Mouse (Mus musculus): Measurements from ENCODE around the gene Smc6. TPM values are rescaled to one million over a fixed set of nuclear protein-coding genes. Genes with fewer than 3 reads are reported as not detected.

The Smc6 gene
- 10 to 100 TPM; 25.4 to 31.7 TPM for total RNA-seq (2021)
- long read RNA-seq, experiment 1, full-length matches to known transcripts: 17 of 27 reads
- long read RNA-seq, experiment 1, partial matches to known transcripts: 1 of 27 reads
- long read RNA-seq, experiment 1, other reads (novel, unspliced or antisense): 9 of 27 reads
- long read RNA-seq, experiment 2, full-length matches to known transcripts: 27 of 52 reads
- long read RNA-seq, experiment 2, partial matches to known transcripts: 12 of 52 reads
- long read RNA-seq, experiment 2, other reads (novel, unspliced or antisense): 13 of 52 reads

DNA sequence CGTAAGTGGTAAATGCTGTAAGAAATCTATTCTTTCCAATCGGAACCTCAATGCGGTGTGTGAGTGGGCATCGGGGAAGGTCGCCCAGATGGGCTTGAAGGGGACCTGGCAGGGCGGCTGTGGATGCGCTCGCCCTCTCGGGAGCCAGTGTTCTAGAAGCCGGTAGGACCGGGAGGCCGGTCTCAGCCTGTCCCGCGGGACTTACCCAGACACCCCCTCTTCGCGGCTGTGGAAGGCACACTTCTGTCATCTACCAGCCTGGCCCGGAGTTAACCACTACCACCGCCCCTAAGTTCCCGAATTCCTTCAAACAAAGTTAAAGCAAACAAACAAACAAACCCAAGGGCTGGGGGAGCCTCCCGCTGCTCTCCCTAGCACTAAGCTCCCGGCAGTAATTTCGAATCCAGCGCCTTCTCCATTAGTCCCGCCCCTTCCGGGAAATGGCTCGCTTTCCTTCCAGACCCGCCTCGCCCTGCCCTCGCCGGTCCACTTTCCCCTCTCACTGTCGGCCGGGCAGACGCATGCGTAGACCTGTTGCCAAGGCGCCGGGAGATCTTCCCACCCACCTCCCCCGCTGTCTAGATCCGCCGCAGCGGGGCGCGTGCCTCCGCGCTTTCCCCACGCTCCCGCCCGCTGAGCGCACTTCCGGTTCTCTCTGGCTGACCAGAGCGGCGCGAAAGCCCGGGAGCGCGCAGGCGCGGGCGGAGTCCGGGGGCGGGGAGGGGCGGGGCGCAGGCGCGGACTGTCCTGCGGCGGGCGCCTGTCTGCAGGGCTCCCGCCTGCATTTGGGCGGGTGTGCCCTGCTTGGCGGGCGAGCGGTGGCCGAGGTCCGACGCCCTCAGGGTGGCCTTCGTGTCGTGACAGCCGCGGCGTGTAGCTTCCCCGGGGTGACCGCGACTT lies at the start of gene Smc6, which contains the start of gene Gen1:
Smc6 (plus strand) TSS at position 505 of the 900 bp plus-strand sequence.
Gen1 (minus strand) TSS at position 420 of the 900 bp plus-strand sequence.
- DNase-seq: peak; percentile 95

DNA sequence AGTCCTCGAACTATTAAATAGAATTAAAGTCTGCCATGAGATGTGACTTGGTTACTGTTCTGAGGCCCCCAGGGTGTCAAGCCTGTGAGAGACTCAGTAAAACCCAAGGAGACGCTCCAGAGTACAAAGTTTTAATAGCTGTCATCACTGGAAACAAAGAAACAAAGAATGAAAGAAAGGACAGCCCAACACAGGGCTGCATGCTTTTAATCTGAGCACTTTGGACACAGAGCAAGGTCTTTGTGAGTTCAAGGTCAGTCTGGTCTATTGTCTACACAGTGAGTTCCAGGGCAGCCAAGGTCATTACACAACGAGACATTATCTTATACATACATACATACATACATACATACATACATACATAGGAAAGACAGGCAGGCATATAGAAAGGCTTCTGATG lies 49.2 kb upstream of the Smc6 start:
- no peak for DNase-seq

DNA sequence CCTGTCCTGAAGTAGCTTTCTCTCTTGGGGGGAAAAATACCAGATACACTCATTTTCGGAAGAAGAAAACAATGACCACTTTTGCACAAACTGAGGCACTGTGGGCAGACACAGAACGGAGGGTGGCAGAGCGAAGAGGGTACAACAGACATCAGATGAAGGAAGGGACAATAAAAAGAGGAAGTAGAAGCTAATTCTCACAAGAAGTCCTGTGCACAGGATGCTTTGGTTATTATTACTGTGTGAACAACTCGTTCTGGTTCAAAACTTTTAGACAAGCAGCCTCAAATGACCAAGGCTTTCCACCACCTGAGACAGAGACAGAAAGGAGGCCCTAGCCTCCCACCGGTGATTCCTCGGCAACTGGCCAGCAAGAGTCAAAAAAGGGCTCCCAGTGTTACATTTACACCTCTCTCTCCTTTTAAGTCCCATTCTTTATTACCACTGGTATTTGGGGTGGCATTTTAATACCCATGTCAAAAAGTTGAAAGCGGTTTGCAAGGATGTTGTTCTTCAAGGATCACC lies 47.9 kb upstream of the Smc6 start:
- DNase-seq: no peak

DNA sequence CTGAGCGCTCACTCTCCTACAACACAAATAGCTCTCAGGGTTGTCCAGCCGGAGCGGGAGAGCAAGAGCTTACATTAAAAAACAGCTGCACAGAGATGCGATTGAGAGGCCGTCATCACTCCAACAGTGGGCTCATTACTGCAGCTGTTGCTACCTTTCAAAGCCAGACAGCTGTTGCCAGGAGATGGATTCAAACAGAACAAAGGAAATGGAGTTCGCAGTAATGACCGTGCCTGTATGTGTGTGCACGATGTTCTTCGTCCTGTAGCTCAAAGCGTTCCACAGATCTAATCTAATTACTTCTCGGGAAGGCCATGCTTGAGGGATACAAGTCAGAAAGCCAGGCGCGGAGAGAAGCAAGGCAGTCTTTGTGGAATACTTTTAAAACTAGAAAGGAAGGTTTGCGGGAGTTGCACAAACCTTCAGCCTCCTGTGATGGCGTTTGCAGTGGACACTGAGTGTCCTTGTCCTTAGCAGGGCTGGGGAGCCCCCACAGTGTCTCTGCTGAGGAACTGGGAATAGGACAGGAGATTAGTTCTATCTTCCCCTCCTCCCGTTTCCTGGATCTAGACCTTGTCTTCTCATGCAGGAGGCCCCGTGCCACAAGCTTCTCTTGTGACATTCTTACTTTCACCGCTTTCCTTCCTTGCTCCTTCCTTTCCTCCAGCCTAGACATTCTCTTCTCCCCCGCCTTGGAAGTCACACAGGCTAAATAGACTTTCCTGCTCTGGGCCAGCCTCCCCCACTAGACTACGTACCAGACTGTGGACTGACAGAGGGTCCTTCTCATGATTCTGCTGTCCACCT lies 44.0 kb upstream of the Smc6 start:
- DNase-seq: peak; percentile 38

DNA sequence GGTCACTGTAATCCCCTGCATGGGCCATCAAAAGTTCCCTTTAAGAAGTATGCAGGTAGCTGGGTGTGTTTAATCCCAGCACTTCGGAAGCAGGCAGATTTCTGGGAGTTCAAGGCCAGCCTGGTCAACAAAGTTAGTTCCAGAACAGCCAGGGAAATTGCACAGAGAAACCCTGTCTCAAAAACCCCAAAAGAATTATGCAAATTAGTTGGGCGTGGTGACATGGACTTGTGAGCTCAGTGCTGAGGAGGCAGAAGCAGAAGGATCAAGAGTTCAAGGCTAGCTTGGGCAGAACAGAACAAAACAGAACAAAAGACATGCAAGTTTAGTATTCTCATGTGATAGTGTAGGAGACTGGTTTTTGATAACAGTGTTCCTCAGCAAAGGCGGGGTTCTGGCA lies 43.1 kb upstream of the Smc6 start:
- no peak for DNase-seq

DNA sequence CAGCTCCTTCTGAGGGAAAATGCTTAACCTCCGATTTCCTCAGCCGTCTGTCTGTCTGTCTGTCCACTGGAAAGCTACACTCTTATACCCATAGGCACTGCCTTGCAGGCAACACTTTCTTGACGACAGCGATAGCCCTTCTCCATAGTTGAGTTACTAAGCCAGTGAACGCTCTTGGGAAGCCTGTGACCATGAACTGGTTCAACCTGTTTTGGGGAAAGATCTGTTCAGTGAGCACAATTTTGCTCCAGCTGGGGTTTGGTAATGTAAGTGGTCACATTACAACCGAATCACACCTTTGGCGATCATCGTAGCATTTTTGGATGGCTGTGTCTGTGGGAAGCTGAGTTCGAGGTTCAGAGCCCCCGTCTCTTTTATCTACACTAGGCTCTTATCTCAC lies 42.6 kb upstream of the Smc6 start:
- DNase-seq: no peak

DNA sequence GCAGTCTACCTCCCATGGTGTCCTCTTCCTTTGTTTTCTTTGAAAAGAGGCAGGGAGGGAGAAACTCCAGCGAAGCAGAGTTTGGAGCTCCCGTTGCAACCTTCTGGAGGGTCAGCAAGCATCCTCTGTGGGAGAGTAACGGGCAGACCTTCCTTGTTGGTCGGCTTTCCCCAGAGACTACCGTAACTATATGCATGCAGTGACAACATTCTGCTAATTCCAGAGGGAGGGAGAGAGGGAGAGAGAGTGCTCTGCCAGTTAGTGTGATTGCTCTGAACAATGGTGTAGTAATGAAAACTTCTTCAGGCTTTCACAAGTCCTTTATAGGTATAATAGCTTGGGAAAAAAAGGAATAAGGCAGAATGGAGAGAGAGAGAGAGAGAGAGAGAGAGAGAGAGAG lies 41.0 kb upstream of the Smc6 start:
- no peak for DNase-seq

DNA sequence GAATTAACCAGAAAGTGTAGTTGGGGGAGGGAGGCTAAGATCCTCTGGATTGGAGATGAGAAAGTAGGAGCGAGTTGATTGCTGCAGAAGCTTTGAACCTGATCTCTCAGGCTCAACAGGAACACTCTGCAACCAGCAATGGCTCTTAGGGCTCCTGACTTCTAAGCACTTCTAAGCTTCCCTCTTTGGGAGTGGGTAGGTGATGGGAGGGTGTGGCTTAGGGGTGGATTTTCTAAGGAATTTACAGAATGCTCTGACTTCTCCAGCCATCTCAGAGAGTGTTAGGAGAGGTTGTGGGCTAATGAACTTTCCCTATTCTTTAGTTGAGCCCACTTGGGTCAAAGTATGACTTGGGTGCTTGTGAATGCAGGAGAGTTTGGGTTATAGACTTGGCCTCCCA lies 39.6 kb upstream of the Smc6 start:
- no peak for DNase-seq

DNA sequence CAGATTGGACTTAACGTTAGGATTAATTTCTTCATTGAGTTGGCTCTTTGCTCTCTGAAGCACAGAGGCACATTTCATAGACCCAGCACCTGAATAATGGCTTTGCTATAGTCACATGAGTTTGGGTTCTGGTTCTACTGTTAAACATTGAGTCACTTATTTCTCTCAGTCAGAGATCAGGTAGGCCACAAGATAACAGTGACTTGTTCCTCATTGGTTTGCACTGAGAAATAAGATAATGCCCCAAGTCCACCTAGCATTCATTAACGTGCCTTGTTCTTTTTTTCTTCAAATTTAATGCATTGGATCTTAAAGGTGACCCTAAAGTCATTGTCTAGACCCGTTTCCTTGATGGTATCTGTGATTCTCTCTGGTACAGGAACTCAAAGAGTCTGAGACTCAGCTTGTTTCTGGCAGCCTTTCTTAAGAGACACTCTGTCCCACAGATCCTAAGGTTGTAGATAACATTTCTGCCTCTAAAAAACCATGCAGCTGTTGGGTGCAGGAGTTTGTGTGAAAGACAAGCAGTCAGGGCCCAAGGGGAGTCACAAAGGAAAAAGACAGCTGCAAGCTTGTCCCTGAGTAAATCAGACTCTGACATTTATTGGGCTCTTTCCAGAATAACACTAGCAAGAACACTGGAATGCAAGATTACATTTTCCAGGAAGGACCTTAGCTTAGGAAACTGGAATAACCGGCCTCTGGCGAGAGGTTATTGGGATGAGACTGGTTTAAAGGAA lies 39.0 kb upstream of the Smc6 start:
- DNase-seq: peak; percentile 24

DNA sequence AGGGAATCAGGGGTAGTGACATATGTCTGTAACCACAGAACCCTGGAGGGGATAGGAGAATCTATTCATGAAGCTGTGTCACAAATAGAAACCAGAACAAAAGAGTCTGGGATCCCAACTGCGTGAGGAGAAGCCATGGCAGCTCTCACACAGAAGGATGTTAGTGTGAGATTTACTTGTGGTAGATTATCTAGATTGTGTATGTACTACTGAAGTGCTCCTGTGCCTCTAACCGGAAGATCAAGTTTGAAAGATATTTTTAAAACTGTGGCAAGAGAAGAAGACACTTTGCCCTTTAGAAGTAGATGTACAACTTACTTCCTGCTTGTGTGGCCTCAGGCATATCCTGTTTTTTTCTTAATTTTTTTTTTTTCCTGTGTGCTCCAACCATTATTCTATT lies 35.4 kb upstream of the Smc6 start:
- DNase-seq: no peak

DNA sequence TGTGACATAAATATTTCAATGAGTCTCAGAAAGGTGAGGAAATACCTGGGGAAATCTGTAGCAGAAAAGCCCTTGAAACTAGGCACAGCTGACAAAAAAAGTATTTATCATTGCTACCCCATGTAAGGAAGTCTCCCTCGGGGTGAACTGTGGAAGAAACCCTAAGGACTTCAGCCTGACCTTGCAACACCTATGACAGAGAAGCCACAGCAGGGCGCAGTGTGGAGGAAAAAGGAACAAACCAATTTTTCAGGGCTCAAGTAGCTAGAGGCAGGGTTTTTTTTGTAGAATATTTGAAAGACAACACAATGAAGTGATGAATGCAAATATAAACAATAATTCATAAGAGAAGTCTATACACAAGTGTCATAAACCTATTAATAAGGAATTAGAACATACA lies 29.7 kb upstream of the Smc6 start:
- DNase-seq: no peak

DNA sequence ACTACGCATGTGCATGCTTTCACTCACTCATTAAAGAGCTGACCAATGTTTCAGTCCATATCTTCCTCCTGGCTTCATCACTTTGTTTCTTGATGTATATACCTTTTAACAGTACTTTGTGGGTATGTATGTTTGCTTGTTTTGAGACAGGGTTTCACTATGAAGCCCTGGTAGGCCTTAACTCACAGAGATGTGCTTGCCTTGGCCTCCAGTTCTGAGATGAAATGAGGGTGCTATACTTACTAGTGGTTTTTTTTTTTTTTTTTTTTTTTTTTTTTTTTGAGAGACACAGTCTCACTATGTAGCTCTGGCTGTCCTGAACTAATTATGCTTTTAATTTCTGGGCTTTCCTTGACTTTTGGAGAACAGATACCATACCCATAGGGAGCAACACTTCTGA lies 18.2 kb upstream of the Smc6 start:
- no peak for DNase-seq

DNA sequence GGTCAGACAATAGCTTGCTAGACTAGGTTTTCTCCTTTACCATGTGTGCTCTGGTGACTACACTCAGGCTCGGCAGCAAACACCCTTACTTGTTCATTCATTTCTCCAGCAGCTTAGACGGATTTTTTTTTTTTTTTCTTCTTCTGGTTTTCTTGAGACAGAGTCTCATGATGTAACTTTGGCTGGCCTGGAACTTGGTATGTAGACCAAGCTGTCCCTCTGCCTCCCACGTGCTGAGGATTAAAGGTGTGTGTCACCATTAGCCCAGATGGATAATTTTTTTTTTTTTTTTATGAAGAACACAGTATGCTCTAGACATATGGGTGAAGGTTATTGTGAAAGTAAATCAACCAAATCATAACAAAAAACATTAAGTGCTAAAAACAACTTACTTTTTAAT lies 15.4 kb upstream of the Smc6 start:
- no peak for DNase-seq

DNA sequence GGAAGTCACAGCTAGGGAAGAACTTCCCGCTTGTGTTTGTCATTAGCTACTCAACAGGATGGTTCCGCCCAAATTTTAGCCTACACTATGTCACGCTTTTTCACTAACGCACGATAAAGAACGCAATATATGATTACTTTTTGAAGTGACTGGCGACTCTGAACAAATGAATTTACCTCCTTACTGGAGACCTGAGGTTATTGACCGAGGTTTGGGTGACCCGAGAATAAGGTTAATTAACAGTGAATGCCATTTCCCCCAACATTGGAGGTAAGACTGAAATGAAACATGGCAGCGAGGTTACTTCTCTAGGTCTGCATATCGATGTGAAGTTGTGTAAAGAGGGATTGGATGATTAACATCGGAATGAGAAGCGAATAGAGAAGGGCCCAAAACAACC lies 791 bp upstream of the Smc6 start:
- DNase-seq: no peak

DNA sequence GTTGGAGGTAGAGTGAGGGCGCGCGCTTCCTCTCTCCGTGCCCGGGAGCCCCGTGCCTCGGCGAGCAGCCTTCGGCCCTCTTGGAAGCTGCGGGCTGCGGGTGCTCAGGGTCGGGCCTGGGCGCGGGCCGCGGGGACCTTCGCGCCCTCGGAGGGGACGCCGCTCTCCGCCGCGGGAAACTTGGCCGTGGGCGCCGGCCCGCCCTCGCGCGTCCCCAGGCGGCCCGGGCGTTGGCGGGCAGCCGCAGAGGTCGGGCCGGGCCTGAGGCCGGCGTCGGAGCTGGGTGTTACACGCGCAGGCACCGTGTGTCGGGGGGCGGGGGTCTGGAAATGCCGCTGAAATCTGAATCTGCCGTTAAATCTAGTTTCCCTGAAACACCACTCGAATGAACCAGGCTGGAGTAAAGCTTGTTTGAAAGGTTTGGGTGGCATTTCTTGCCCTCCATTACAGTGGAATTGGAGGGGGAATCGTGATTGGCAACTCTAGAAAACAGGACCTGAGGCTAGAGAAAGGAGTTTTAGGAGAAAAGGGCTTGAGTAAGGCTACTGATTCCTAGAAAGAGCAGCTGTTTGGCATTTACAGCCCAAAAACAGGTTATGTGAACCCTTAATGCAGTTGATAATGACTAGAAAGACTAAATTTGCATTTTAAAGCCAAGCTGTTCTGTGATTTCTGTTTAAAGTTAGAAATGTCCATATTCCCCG lies 748 bp downstream of the Smc6 start:
- DNase-seq: no peak

DNA sequence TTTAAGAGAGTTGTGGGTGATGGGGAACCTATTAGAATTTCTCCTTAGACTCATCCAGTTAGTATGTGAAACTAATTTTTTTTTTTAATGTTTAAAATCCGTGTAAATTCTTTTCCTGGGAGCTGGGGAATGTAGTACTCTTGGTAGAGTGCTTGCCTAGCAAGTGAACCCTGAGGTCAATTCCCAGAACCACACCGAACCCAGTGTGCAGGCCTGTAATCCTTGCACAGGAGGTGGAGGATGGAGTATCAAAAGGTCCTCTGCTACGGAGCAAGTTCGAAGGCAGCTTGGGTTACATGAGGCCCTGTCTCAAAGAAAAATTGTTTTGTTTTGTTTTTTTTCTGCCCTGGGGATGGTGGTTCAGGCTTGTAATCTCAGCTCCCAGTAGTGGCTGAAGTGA lies 1.3 kb downstream of the Smc6 start:
- no peak for DNase-seq

DNA sequence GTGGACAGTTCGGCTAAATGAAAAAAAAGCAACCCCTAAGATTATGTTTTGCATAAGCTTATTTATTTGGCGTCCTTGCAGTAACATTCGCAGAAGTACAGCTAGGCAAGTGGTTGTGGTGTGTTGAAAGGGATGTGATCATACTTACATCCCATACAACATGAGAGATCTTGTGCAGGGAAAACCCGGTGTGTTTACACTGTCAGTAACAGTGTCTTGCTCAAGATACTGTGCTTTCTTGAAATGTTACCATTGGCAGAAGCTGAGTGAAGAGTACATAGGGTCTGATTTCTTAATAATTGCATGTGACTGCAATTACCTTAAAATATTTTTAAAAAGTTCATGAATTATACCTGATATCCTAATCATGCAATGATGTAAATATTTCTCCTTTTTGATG lies 6.9 kb downstream of the Smc6 start:
- DNase-seq: no peak

DNA sequence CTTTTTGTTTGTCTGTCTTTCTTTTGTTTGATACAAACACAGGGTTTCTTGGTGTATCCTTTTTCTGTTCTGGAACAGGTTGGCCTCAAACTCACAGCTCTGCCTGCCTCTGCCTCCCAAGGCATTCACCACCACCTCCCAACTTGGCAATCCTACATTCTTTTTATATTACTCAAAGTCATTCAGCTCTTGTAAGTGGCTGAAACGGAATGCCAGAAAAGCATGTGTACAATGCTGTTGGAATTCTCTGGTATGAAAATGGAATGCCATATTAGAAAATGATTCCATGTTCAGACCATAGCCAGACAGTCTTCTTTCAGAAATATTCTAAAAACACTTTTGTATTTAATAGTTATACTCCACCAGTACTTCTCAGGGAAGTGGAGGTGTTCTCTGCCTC lies 7.5 kb downstream of the Smc6 start:
- DNase-seq: no peak

DNA sequence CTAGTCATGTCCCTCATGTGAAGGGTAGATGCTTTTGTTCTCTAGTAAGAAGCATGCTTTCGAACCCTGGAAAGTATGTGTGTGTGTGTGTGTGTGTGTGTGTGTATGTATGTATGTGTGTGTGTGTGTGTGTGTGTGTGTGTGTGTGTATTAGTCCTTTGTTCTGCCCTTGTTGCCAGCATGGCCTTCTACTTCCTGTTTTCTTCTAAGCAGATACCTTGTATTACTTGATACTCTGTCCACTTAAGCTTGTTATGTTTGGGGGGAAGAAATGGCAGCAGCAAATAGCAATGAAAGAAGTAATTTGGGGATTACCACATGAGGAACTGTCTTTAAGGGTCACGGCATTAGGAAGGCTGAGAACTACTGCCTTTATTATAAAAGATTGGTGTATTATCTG lies 10.9 kb downstream of the Smc6 start:
- DNase-seq: no peak

DNA sequence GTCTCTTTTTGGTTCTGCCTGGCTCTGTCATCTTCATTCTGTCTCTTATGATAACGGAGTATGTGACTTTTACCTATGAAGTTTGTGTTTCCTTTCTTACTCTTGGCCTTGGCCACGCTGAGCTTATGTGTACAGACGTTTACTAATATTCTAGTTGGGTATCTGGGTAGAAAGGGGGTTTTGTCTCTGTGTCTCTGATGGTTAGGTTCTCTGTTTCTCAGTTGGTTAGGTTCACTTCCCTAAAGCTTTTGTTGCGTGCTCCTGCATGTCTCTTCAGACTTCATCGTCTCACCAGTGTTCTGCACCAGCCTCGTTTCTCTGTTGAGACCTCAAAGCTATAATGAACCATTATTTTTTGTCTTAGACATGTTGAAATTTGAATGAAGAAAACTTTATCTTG lies 11.5 kb downstream of the Smc6 start:
- DNase-seq: no peak

DNA sequence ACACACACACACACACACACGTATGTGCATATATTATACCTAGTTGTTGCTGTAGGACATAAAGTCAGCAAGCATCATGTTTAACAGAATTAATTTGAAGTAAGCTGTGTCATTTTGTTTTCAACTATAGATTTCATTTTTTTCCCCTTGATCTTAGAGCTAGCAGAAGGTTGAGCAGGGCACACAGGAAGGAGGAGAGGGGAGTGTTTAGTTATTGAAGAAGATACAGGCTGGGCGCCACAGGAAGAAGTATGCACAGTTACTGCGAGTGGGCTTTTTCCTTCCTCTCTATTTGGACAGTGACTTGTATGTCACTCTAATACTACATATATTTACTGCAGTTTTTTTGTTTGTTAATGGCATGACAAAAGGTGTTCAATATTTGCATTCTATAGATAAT lies 14.2 kb downstream of the Smc6 start:
- no peak for DNase-seq
